Mouse (Mus musculus): ENCODE results near the gene Stk26. TPM values are rescaled to one million over a fixed set of nuclear protein-coding genes. Genes with fewer than 3 reads are reported as not detected.

Gene Stk26
- polyA plus RNA-seq, 1 experiment from 2014 or later, result 2.7 TPM

Other genes starting within 250 kb of the Stk26 start
- 0.11 TPM in 1 of 2 replicates, not detected in the other for gene Frmd7, start 101.7 kb downstream of the Stk26 start, polyA plus RNA-seq (2014; fragmentation: Nextera tagmentation; extraction: Ambion mirVana)
- 34.2 and 36.4 TPM in 2 replicates for gene Rap2c, start 177.0 kb downstream of the Stk26 start, polyA plus RNA-seq (2014; fragmentation: Nextera tagmentation; extraction: Ambion mirVana)

Data from neural tube, embryonic 11.5 days (tissue).